Mouse (Mus musculus): ENCODE data around the gene Rhobtb1. TPM values are rescaled to one million over a fixed set of nuclear protein-coding genes. Genes with fewer than 3 reads are reported as not detected.

The Rhobtb1 gene
- polyA plus RNA-seq, 1 experiment from 2014 or later = 6.2 TPM

DNA sequence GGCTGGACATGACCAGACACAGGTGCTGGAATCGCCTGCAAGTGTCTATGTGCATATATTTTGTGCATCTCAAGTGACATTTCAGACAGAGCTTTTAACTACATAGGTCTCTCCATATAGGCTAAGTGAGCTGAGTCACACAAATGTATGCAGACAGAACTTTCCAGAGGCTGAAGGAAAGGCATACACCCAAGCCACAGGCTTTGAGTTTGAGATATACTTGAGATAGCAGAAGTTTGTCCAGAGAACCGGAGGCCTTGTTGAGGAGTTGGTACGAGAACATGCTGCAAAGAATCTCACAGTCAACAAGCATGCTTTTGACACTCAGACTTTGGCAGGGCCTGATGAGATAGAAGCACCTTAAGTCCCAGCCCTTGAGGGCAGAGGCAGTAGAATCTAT is 151.4 kb downstream of the Rhobtb1 start:
- TF ChIP-seq CTCF (IDR thresholded peaks at IDR 0.05) = no peak
- ChIA-PET POLR2A (no interaction called here), CTCF (no interaction called here)
- in situ Hi-C loops (cut with MboI; ENCODE audit: low pct_unique_long_range_greater_than_20kb) = loop anchor here (25.0 kb wide), 1 partner anchor 1015 kb away; the partner anchor contains the start of gene Arid5b
- ATAC-seq = no peak
- DNase-seq (ENCODE audit: low read depth, low spot score) = no peak
- no peaks in the 10 kb centered on the region for H3K27me3 ChIP-seq

DNA sequence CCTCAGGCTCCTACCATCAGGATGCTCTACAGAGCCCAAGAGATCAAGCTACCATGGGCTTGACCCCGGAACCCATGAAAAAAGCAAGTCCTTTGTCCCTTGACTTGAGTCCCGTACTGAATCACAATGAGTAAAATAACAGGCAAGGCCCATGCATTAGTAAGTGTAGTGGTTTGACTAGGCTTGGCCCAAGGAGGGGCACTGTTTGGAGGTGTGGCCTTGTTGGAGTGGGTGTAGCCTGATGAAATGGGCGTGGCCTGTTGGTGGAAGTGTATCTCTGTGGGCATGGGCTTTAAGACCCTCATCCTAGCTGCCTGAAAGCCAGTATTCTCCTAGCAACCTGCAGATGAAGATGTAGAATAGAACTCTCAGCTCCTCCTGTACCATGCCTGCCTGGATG is 153.6 kb downstream of the Rhobtb1 start:
- no peak for TF ChIP-seq CTCF (IDR thresholded peaks at IDR 0.05)
- ChIA-PET CTCF (no interaction called here), POLR2A (interaction anchor here (0.6 kb wide), 1 partner anchor 17 kb away, joined by 3 read pairs; no protein-coding TSS in a partner anchor)
- ATAC-seq (no peak), DNase-seq (ENCODE audit: low read depth, low spot score) (no peak)
- H3K27me3 ChIP-seq = no peaks in the 10 kb centered on the region
- in situ Hi-C loops (cut with MboI; ENCODE audit: low pct_unique_long_range_greater_than_20kb) = loop anchor here (5.0 to 25.0 kb wide), 2 partner anchors 118 to 1018 kb away; partner anchors contain the start of gene Arid5b

DNA sequence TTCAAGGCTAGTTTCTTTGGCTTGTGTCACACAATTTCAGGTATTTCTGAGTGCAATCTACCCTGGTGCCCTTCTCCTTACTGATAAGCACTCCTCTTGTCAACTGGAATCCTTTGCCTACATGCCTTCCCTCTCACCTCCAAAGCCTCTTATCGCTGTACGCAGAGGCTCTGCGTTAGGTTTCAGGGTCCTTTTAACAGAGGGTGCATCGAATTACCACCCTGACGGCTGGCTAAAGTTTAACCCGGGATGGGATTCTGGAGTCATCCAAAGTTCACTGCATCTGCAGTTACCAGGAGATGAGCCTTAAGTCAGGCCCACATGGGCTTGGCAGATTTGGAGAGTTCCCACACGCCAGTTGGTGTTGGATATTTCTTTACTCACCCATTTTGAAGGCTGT is 154.4 kb downstream of the Rhobtb1 start:
- no peaks in the 10 kb centered on the region for H3K27me3 ChIP-seq
- ChIA-PET POLR2A (interaction anchor here (0.6 kb wide), 1 partner anchor 18 kb away, joined by 3 read pairs; no protein-coding TSS in a partner anchor), CTCF (interaction anchor here (1.0 to 2.6 kb wide), 7 partner anchors 12 to 403 kb away, joined by 4 to 9 read pairs (median 6); no protein-coding TSS in a partner anchor)
- no peak for DNase-seq (ENCODE audit: low read depth, low spot score)
- ATAC-seq = no peak
- TF ChIP-seq CTCF (IDR thresholded peaks at IDR 0.05) = no peak
- in situ Hi-C loops (cut with MboI; ENCODE audit: low pct_unique_long_range_greater_than_20kb) = loop anchor here (5.0 to 25.0 kb wide), 2 partner anchors 118 to 1018 kb away; partner anchors contain the start of gene Arid5b

DNA sequence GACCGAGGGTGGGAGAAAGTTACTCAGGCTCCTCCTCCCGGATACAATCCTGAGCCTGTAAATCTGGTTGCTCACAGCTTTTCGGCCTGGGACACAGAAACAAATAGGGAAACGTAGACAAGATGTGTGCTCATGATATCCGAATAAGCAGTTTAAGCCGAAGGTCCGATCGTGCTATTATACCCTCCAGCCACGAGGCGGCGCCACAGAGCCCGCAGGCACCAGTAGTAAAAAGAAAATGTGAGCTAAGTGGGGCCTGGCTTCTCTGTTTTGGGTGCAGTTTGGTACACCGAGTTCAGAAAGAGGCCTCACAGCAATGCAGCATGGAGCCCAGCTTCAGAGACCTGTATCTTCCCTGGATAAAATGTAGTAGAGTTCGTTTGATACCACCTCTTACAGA is 155.0 kb downstream of the Rhobtb1 start:
- no peaks in the 10 kb centered on the region for H3K27me3 ChIP-seq
- in situ Hi-C loops (cut with MboI; ENCODE audit: low pct_unique_long_range_greater_than_20kb) = loop anchor here (5.0 to 25.0 kb wide), 2 partner anchors 119 to 1019 kb away; partner anchors contain the start of gene Arid5b
- ATAC-seq = no peak
- ChIA-PET POLR2A (no interaction called here), CTCF (interaction anchor here (0.8 to 2.6 kb wide), 18 partner anchors 8 to 404 kb away, joined by 3 to 9 read pairs (median 4); no protein-coding TSS in a partner anchor)
- TF ChIP-seq CTCF (IDR thresholded peaks at IDR 0.05) = peak; percentile 74
- no peak for DNase-seq (ENCODE audit: low read depth, low spot score)

GRCm38 (mm10) chr10:69307067-69307466 is 155.8 kb downstream of the Rhobtb1 start:
- ATAC-seq (no peak), DNase-seq (ENCODE audit: low read depth, low spot score) (no peak)
- TF ChIP-seq CTCF (IDR thresholded peaks at IDR 0.05) = peak; percentile 83
- POLR2A ChIA-PET = no interaction called here
- in situ Hi-C loops (cut with MboI; ENCODE audit: low pct_unique_long_range_greater_than_20kb) = loop anchor here (5.0 to 25.0 kb wide), 2 partner anchors 120 to 1020 kb away; partner anchors contain the start of gene Arid5b
- no peaks in the 10 kb centered on the region for H3K27me3 ChIP-seq
- CTCF ChIA-PET = interaction anchor here (0.8 to 2.6 kb wide), 17 partner anchors 8 to 405 kb away, joined by 3 to 9 read pairs (median 4); no protein-coding TSS in a partner anchor

GRCm38 (mm10) chr10:69309109-69309508 is 157.9 kb downstream of the Rhobtb1 start:
- DNase-seq (ENCODE audit: low read depth, low spot score) (no peak), ATAC-seq (no peak)
- POLR2A ChIA-PET = no interaction called here
- TF ChIP-seq CTCF (IDR thresholded peaks at IDR 0.05) = no peak
- no peaks in the 10 kb centered on the region for H3K27me3 ChIP-seq
- in situ Hi-C loops (cut with MboI; ENCODE audit: low pct_unique_long_range_greater_than_20kb) = loop anchor here (5.0 to 25.0 kb wide), 2 partner anchors 122 to 1022 kb away; partner anchors contain the start of gene Arid5b
- CTCF ChIA-PET = no interaction called here

DNA sequence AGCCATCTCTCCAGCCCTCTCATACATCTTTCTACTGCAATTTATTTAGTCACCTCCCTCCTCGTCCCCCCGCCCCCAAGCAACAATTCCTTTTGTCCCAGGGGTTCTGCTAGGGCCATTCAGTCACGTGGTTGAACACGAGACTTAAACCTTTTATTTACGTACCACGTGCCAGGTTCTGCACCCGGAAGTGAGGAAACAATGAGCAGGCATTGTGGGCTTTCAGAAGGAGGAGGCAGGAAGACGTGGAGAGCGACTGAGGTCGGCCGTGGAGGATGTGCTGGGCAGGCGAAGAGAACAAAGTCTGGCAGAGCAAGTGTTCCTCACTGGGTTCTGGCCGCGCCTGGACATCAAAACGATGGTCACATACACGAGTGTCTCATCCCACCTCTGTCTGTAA is 160.6 kb downstream of the Rhobtb1 start:
- ChIA-PET POLR2A (no interaction called here), CTCF (interaction anchor here (1.8 kb wide), 1 partner anchor 122 kb away, joined by 4 read pairs; no protein-coding TSS in a partner anchor)
- TF ChIP-seq CTCF (IDR thresholded peaks at IDR 0.05) = no peak
- in situ Hi-C loops (cut with MboI; ENCODE audit: low pct_unique_long_range_greater_than_20kb) = loop anchor here (10.0 to 25.0 kb wide), 2 partner anchors 847 to 1025 kb away; partner anchors contain the start of gene Arid5b
- DNase-seq (ENCODE audit: low read depth, low spot score) (no peak), ATAC-seq (no peak)
- no peaks in the 10 kb centered on the region for H3K27me3 ChIP-seq

GRCm38 (mm10) chr10:69313944-69314343 is 162.7 kb downstream of the Rhobtb1 start:
- in situ Hi-C loops (cut with MboI; ENCODE audit: low pct_unique_long_range_greater_than_20kb) = loop anchor here (10.0 to 25.0 kb wide), 2 partner anchors 849 to 1027 kb away; partner anchors contain the start of gene Arid5b
- no peaks in the 10 kb centered on the region for H3K27me3 ChIP-seq
- DNase-seq (ENCODE audit: low read depth, low spot score) = no peak
- ATAC-seq = no peak
- POLR2A ChIA-PET = interaction anchor here (1.2 kb wide), 1 partner anchor 128 kb away, joined by 6 read pairs; no protein-coding TSS in a partner anchor
- CTCF ChIA-PET = interaction anchor here (1.2 kb wide), 1 partner anchor 105 kb away, joined by 5 read pairs; no protein-coding TSS in a partner anchor
- TF ChIP-seq CTCF (IDR thresholded peaks at IDR 0.05) = no peak

- no peak for TF ChIP-seq CTCF (IDR thresholded peaks at IDR 0.05)
- POLR2A ChIA-PET = no interaction called here
- in situ Hi-C loops (cut with MboI; ENCODE audit: low pct_unique_long_range_greater_than_20kb) = loop anchor here (10.0 to 25.0 kb wide), 2 partner anchors 854 to 1031 kb away; partner anchors contain the start of gene Arid5b
- H3K27me3 ChIP-seq = no peaks in the 10 kb centered on the region
- CTCF ChIA-PET = interaction anchor here (0.8 to 1.1 kb wide), 3 partner anchors 11 to 133 kb away, joined by 3 read pairs; no protein-coding TSS in a partner anchor
- ATAC-seq (no peak), DNase-seq (ENCODE audit: low read depth, low spot score) (no peak)
Observed at GRCm38 (mm10) chr10:69318514-69318913, 167.3 kb downstream of the Rhobtb1 start.

GRCm38 (mm10) chr10:69320667-69321518 is 169.7 kb downstream of the Rhobtb1 start:
- no peaks in the 10 kb centered on the region for H3K27me3 ChIP-seq
- ChIA-PET POLR2A (interaction anchor here (0.6 kb wide), 1 partner anchor 1090 kb away, joined by 3 read pairs; no protein-coding TSS in a partner anchor), CTCF (interaction anchor here (0.9 to 1.2 kb wide), 3 partner anchors 10 to 16 kb away, joined by 3 read pairs; no protein-coding TSS in a partner anchor)
- DNase-seq (ENCODE audit: low read depth, low spot score) = peak; percentile 53
- no peak for ATAC-seq
- in situ Hi-C loops (cut with MboI; ENCODE audit: low pct_unique_long_range_greater_than_20kb) = loop anchor here (5.0 to 25.0 kb wide), 3 partner anchors 316 to 1034 kb away; partner anchors contain the start of gene Arid5b
- TF ChIP-seq CTCF (IDR thresholded peaks at IDR 0.05) = peak; percentile 96
